Mouse (Mus musculus) liver, embryonic 15.5 days (tissue): ENCODE results near the gene Klhdc7b. TPM values are rescaled to one million over a fixed set of nuclear protein-coding genes. Genes with fewer than 3 reads are reported as not detected.

ENCODE experiments used
- polyA plus RNA-seq: library from polyadenylated mRNA; unstranded; fragments of >200 nt; fragmentation: Nextera tagmentation; extraction: Ambion mirVana; gene quantifications from 2 replicates; pipeline ENCODE4 v1.2.1, GENCODE M21; 2015

The Klhdc7b gene
- polyA plus RNA-seq, 1 experiment from 2014 or later: not detected

Other genes with a start within 250 kb of the Klhdc7b start
- gene Mapk12, start 244.2 kb upstream of the Klhdc7b start, polyA plus RNA-seq: 1.4 and 1.5 TPM in 2 replicates
- gene Mapk11, start 235.3 kb upstream of the Klhdc7b start, polyA plus RNA-seq: 0.44 and 0.68 TPM in 2 replicates
- 22.3 and 30.1 TPM in 2 replicates for gene Plxnb2, start 204.1 kb upstream of the Klhdc7b start, polyA plus RNA-seq
- 3.3 and 3.5 TPM in 2 replicates for gene Dennd6b, start 188.4 kb upstream of the Klhdc7b start, polyA plus RNA-seq
- 14.9 and 16.3 TPM in 2 replicates for gene Ppp6r2, start 173.4 kb upstream of the Klhdc7b start, polyA plus RNA-seq
- 21.4 and 28.6 TPM in 2 replicates for gene Sbf1, start 69.6 kb upstream of the Klhdc7b start, polyA plus RNA-seq
- 1.7 and 2.0 TPM in 2 replicates for gene Adm2, start 62.2 kb upstream of the Klhdc7b start, polyA plus RNA-seq
- 10.3 and 10.6 TPM in 2 replicates for gene Miox, start 50.5 kb upstream of the Klhdc7b start, polyA plus RNA-seq
- gene Lmf2, start 29.3 kb upstream of the Klhdc7b start, polyA plus RNA-seq: 30.9 and 35.3 TPM in 2 replicates
- 110 and 115 TPM in 2 replicates for gene Ncaph2, start 29.2 kb upstream of the Klhdc7b start, polyA plus RNA-seq
- gene Sco2, start 11.1 kb upstream of the Klhdc7b start, polyA plus RNA-seq: 2.4 and 4.3 TPM in 2 replicates
- gene Tymp, start 7.9 kb upstream of the Klhdc7b start, polyA plus RNA-seq: 0.40 TPM in 2 replicates
- 0.46 and 0.68 TPM in 2 replicates for gene Odf3b, start 5.6 kb upstream of the Klhdc7b start, polyA plus RNA-seq
- gene Syce3, start 25.6 kb downstream of the Klhdc7b start, polyA plus RNA-seq: not detected in 2 replicates
- gene Cpt1b, start 40.9 kb downstream of the Klhdc7b start, polyA plus RNA-seq: 2.6 and 3.1 TPM in 2 replicates
- 1.9 and 2.3 TPM in 2 replicates for gene C730034F03Rik, start 44.7 kb downstream of the Klhdc7b start, polyA plus RNA-seq
- not detected in 2 replicates for gene Gm44502, start 44.8 kb downstream of the Klhdc7b start, polyA plus RNA-seq
- gene Chkb, start 45.0 kb downstream of the Klhdc7b start, polyA plus RNA-seq: 26.2 and 27.0 TPM in 2 replicates
- 0.02 and 0.05 TPM in 2 replicates for gene Mapk8ip2, start 69.0 kb downstream of the Klhdc7b start, polyA plus RNA-seq
- gene Arsa, start 92.5 kb downstream of the Klhdc7b start, polyA plus RNA-seq: 5.0 and 5.4 TPM in 2 replicates
- gene Shank3, start 114.7 kb downstream of the Klhdc7b start, polyA plus RNA-seq: 0.51 and 0.93 TPM in 2 replicates
- not detected in 2 replicates for gene Acr, start 183.4 kb downstream of the Klhdc7b start, polyA plus RNA-seq
- gene Rabl2, start 207.0 kb downstream of the Klhdc7b start, polyA plus RNA-seq: 5.0 and 5.6 TPM in 2 replicates